ENCODE assay signal across 10 mouse cellular contexts in the genomic region with DNA sequence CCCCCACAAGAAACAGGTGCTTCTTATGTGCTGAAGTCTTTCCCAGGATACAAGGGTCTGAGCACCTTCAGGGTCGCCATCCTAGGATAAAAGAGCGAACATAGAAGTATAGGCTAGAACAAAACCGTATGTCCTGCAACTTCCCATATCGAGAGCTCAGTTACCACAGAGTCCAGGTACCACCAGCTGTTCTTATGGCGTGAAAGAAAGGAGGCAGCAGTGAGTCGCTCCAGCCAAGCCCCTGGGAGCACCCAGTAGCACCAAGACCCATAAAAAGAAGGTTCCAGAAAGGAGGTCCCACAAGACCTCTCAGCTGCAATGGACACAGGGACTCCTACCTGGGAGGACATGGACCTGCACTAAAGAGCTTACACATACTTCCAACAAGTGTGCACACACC.
A peak's percentile ranks its signal among the peaks of the same experiment; 100 is the strongest.
DNase-seq lines count a peak whose midpoint lies in the region; ATAC-seq and TF ChIP-seq lines count a peak whose summit lies in the region.
"Had no signal": no experiment of that assay in that cellular context is flagged by ENCODE, and none has a peak within 500 bp of the region (broad histone marks: within the 10 kb centered on the region; RNA-seq: fewer than 3 reads in every experiment).

No protein-coding gene starts in this region.

- DNase-seq in hindbrain, embryonic 11.5 days (ENCODE audit: low spot score) = no peak
- no peak for DNase-seq in midbrain, embryonic 14.5 days
- DNase-seq in forebrain, postnatal 0 days = no peak
- DNase-seq in adrenal gland, adult 2 months = no peak
- DNase-seq in frontal cortex, postnatal 10 days (ENCODE audit: low spot score in 2 of 2) = no peak
- DNase-seq: layer of hippocampus, postnatal 36 days; thymus, postnatal 25 days had no signal

- H3K9ac ChIP-seq in hindbrain, embryonic 12.5 days = no peak overlapping the region
- H3K9ac ChIP-seq in hindbrain, embryonic 11.5 days (ENCODE audit: low read depth, low read length) = no peak overlapping the region
- no peak overlapping the region for H3K9ac ChIP-seq in midbrain, embryonic 12.5 days (replicated peaks)
- H3K9ac ChIP-seq in midbrain, embryonic 14.5 days (replicated peaks; ENCODE audit: low read length) = no peak overlapping the region
- H3K9ac ChIP-seq in forebrain, postnatal 0 days = no peak overlapping the region
- no peak overlapping the region for H3K9ac ChIP-seq in neural tube, embryonic 13.5 days

- no peaks in the 10 kb centered on the region for H3K9me3 ChIP-seq in hindbrain, embryonic 12.5 days (replicated peaks)
- no peaks in the 10 kb centered on the region for H3K9me3 ChIP-seq in hindbrain, embryonic 11.5 days (ENCODE audit: control insufficient read depth, low read length)
- no peaks in the 10 kb centered on the region for H3K9me3 ChIP-seq in midbrain, embryonic 12.5 days
- H3K9me3 ChIP-seq in midbrain, embryonic 14.5 days (ENCODE audit: control insufficient read depth, low read length) = no peaks in the 10 kb centered on the region
- no peaks in the 10 kb centered on the region for H3K9me3 ChIP-seq in forebrain, postnatal 0 days (ENCODE audit: low read length)
- no peaks in the 10 kb centered on the region for H3K9me3 ChIP-seq in neural tube, embryonic 13.5 days

- peaks cover 3% of the 10 kb centered on the region; the same call in 1 of the 2 replicates for H3K36me3 ChIP-seq in hindbrain, embryonic 12.5 days
- no peaks in the 10 kb centered on the region for H3K36me3 ChIP-seq in hindbrain, embryonic 11.5 days (ENCODE audit: control insufficient read depth, insufficient read depth, low read length)
- 0 out of 2 replicates have a peak, but pooled peaks cover 7% of the 10 kb centered on the region for H3K36me3 ChIP-seq in midbrain, embryonic 12.5 days
- no peaks in the 10 kb centered on the region; the same call in 1 of the 2 replicates for H3K36me3 ChIP-seq in midbrain, embryonic 14.5 days (ENCODE audit: control insufficient read depth, insufficient read depth, low read length)
- H3K36me3 ChIP-seq in forebrain, postnatal 0 days (ENCODE audit: insufficient read depth) = no peaks in the 10 kb centered on the region
- H3K36me3 ChIP-seq in neural tube, embryonic 13.5 days = no peaks in the 10 kb centered on the region

- peak; percentile 18; the same call in 1 of the 2 replicates for TF ChIP-seq CTCF in forebrain, postnatal 0 days (IDR thresholded peaks at IDR 0.05; ENCODE audit: low read depth)

- H3K27me3 ChIP-seq in hindbrain, embryonic 12.5 days = no peaks in the 10 kb centered on the region
- no peaks in the 10 kb centered on the region for H3K27me3 ChIP-seq in hindbrain, embryonic 11.5 days (ENCODE audit: control insufficient read depth, insufficient read depth, low read length)
- no peaks in the 10 kb centered on the region for H3K27me3 ChIP-seq in midbrain, embryonic 12.5 days
- H3K27me3 ChIP-seq in midbrain, embryonic 14.5 days (ENCODE audit: control insufficient read depth, insufficient read depth, low read length) = no peaks in the 10 kb centered on the region
- H3K27me3 ChIP-seq in forebrain, postnatal 0 days (ENCODE audit: insufficient read depth, low read length) = no peaks in the 10 kb centered on the region
- no peaks in the 10 kb centered on the region for H3K27me3 ChIP-seq in neural tube, embryonic 13.5 days

- ATAC-seq in hindbrain, embryonic 12.5 days (ENCODE audit: low FRiP score) = no peak
- ATAC-seq in hindbrain, embryonic 11.5 days (ENCODE audit: low FRiP score) = no peak
- ATAC-seq in midbrain, embryonic 12.5 days (ENCODE audit: low FRiP score, low read depth) = no peak
- no peak for ATAC-seq in midbrain, embryonic 14.5 days (ENCODE audit: low FRiP score, low TSS enrichment)
- ATAC-seq in forebrain, postnatal 0 days = no peak
- no peak for ATAC-seq in neural tube, embryonic 13.5 days (ENCODE audit: low read depth)

- no peak overlapping the region for H3K4me3 ChIP-seq in hindbrain, embryonic 12.5 days
- no peak overlapping the region for H3K4me3 ChIP-seq in hindbrain, embryonic 11.5 days (ENCODE audit: low read depth, low read length)
- H3K4me3 ChIP-seq in midbrain, embryonic 12.5 days = no peak overlapping the region
- H3K4me3 ChIP-seq in midbrain, embryonic 14.5 days (replicated peaks; ENCODE audit: low read depth, low read length) = no peak overlapping the region
- H3K4me3 ChIP-seq in forebrain, postnatal 0 days (ENCODE audit: low read depth, low read length) = no peak overlapping the region
- H3K4me3 ChIP-seq in neural tube, embryonic 13.5 days = no peak overlapping the region

- 64% methylated on average over 6 of the region's 6 CpGs for WGBS in hindbrain, embryonic 12.5 days
- 75% methylated on average over 6 of the region's 6 CpGs for WGBS in hindbrain, embryonic 11.5 days
- 74% methylated on average over 6 of the region's 6 CpGs for WGBS in midbrain, embryonic 12.5 days
- WGBS in midbrain, embryonic 14.5 days = 79% methylated on average over 6 of the region's 6 CpGs
- WGBS in forebrain, postnatal 0 days = 84% methylated on average over 6 of the region's 6 CpGs
- 56% methylated on average over 6 of the region's 6 CpGs for WGBS in neural tube, embryonic 13.5 days

- 0 out of 2 replicates have a peak overlapping the region, but pooled peaks have one; percentile 57 for H3K27ac ChIP-seq in hindbrain, embryonic 12.5 days
- no peak overlapping the region for H3K27ac ChIP-seq in hindbrain, embryonic 11.5 days (ENCODE audit: low read depth, low read length)
- H3K27ac ChIP-seq in midbrain, embryonic 12.5 days (replicated peaks) = 0 out of 2 replicates have a peak overlapping the region, but pooled peaks have one; percentile 20
- no peak overlapping the region for H3K27ac ChIP-seq in midbrain, embryonic 14.5 days (replicated peaks; ENCODE audit: low read depth, low read length)
- H3K27ac ChIP-seq in forebrain, postnatal 0 days (ENCODE audit: low read depth, low read length) = no peak overlapping the region
- H3K27ac ChIP-seq in neural tube, embryonic 13.5 days (replicated peaks) = peak overlapping the region; percentile 61

- no peak overlapping the region for H3K4me2 ChIP-seq in hindbrain, embryonic 12.5 days (replicated peaks)
- no peak overlapping the region for H3K4me2 ChIP-seq in hindbrain, embryonic 11.5 days (replicated peaks; ENCODE audit: low read depth, low read length)
- no peak overlapping the region for H3K4me2 ChIP-seq in midbrain, embryonic 12.5 days (replicated peaks)
- no peak overlapping the region for H3K4me2 ChIP-seq in midbrain, embryonic 14.5 days (ENCODE audit: low read length)
- H3K4me2 ChIP-seq in forebrain, postnatal 0 days (ENCODE audit: low read depth) = no peak overlapping the region
- H3K4me2 ChIP-seq in neural tube, embryonic 13.5 days = 0 out of 2 replicates have a peak overlapping the region, but pooled peaks have one; percentile 3

- H3K4me1 ChIP-seq in hindbrain, embryonic 12.5 days = peaks cover 58% of the 10 kb centered on the region
- peaks cover 7% of the 10 kb centered on the region for H3K4me1 ChIP-seq in hindbrain, embryonic 11.5 days (replicated peaks; ENCODE audit: control insufficient read depth, insufficient read depth, low read length)
- H3K4me1 ChIP-seq in midbrain, embryonic 12.5 days = peaks cover 51% of the 10 kb centered on the region
- H3K4me1 ChIP-seq in midbrain, embryonic 14.5 days (ENCODE audit: control insufficient read depth, insufficient read depth, low read length) = peaks cover 28% of the 10 kb centered on the region
- H3K4me1 ChIP-seq in forebrain, postnatal 0 days (ENCODE audit: insufficient read depth) = no peaks in the 10 kb centered on the region; the same call in 1 of the 2 replicates
- peaks cover 68% of the 10 kb centered on the region for H3K4me1 ChIP-seq in neural tube, embryonic 13.5 days (replicated peaks)

Comparison
In these comparisons a context has a peak if more than half of its experiments do, and no peak if none do; other contexts are left out.
1. H3K27ac ChIP-seq: peak in hindbrain, embryonic 12.5 days (single experiment), midbrain, embryonic 12.5 days (single experiment) and neural tube, embryonic 13.5 days (single experiment); none in hindbrain, embryonic 11.5 days (single experiment), midbrain, embryonic 14.5 days (single experiment) and forebrain, postnatal 0 days (single experiment).